Mouse (Mus musculus): ENCODE measurements around the gene Dennd6b. TPM values are rescaled to one million over a fixed set of nuclear protein-coding genes. Genes with fewer than 3 reads are reported as not detected.

Gene Dennd6b
- polyA plus RNA-seq (2014; fragmentation: Nextera tagmentation; extraction: Ambion mirVana), result 14.8 and 16.6 TPM in 2 replicates

DNA sequence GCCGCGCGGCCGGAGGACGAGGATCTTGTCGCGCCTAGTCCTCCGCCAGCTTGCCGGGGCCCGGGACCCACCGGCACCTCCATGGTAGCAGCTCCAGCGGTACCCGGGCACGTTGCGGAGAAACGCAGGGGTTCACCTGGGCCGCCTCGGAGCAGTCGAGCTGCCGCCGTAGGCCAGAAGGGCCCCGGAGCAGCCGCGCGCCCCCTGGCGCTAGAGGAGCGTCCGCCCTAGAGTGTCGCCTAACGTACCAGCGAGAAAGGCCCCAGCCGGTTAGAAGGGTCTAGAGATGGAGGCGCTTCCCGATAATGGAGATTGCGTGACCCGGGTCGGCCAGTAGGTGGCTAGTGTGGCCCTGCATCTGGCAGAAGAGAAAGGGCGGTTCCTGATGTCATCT is at the start of gene Dennd6b:
Gene Dennd6b, minus strand, starts transcription at position 184 of the 394 bp plus-strand sequence.
- peak within 1 kb of the TSS; percentile 97 to 99 for H3K27ac ChIP-seq (replicated peaks in 1 of 2; ENCODE audit: control insufficient read depth in 1 of 2, insufficient read depth in 1 of 2, low read depth in 2 of 2, low read length in 2 of 2)
- H3K4me1 ChIP-seq (ENCODE audit: control insufficient read depth in 2 of 2, insufficient read depth in 2 of 2, low read length in 2 of 2), result peaks cover 8 to 15% of the 10 kb centered on the region in 2 experiments
- peak within 1 kb of the TSS; percentile 92 to 96 for H3K4me3 ChIP-seq (ENCODE audit: control insufficient read depth in 1 of 2, insufficient read depth in 1 of 2, low read depth in 1 of 2, low read length in 2 of 2)
- H3K36me3 ChIP-seq (ENCODE audit: control insufficient read depth, insufficient read depth, low read length), result no peaks in the 10 kb centered on the region
- peak within 1 kb of the TSS; percentile 99 for H3K9ac ChIP-seq (ENCODE audit: low read length)
- under 1% methylated on average over 34 of the region's 38 CpGs for WGBS
- H3K27me3 ChIP-seq (ENCODE audit: control insufficient read depth, insufficient read depth, low read length), result no peaks in the 10 kb centered on the region
- H3K4me2 ChIP-seq (ENCODE audit: low read length), result peak within 1 kb of the TSS; percentile 83
- peak; percentile 98 for ATAC-seq (ENCODE audit: insufficient number of reproducible peaks, insufficient read depth, low FRiP score, low read depth)
- H3K9me3 ChIP-seq (ENCODE audit: control insufficient read depth, low read length), result no peaks in the 10 kb centered on the region

DNA sequence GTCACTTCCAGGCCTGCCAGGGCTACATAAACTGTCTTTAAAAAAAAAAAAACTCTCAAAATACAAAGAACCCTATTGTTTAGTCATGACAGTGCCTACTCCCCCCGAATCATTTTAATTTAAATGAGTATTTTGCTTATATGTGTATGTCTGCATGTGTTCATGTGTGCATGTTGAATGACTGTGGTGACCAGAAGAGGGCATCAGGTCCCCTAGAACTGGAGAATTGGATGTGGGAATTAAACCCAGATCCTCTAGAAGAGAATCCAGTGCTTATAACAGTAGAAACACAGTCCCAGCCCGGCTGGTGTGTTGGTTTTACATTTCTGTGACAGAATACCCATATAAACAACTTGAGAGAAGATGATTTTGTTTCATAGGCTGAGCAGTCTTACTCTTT is 44.7 kb upstream of the Dennd6b start:
- Histone ChIP-seq H3K9ac (ENCODE audit: low read length) (no peak overlapping the region), H3K9me3 (ENCODE audit: control insufficient read depth, low read length) (no peaks in the 10 kb centered on the region), H3K36me3 (ENCODE audit: control insufficient read depth, insufficient read depth, low read length) (peaks cover 28% of the 10 kb centered on the region), H3K4me1 (ENCODE audit: control insufficient read depth in 2 of 2, insufficient read depth in 2 of 2, low read length in 2 of 2) (peaks cover 4 to 5% of the 10 kb centered on the region in 2 experiments; a peak in 2 of 4 replicates), H3K27ac (replicated peaks in 1 of 2; ENCODE audit: control insufficient read depth in 1 of 2, insufficient read depth in 1 of 2, low read depth in 2 of 2, low read length in 2 of 2) (no peak overlapping the region), H3K4me3 (ENCODE audit: control insufficient read depth in 1 of 2, insufficient read depth in 1 of 2, low read depth in 1 of 2, low read length in 2 of 2) (no peak overlapping the region), H3K4me2 (ENCODE audit: low read length) (no peak overlapping the region), H3K27me3 (ENCODE audit: control insufficient read depth, insufficient read depth, low read length) (no peaks in the 10 kb centered on the region)
- 65% methylated on average over 2 of the region's 2 CpGs for WGBS
- ATAC-seq (ENCODE audit: insufficient number of reproducible peaks, insufficient read depth, low FRiP score, low read depth), result no peak

- Histone ChIP-seq H3K4me2 (ENCODE audit: low read length) (no peak overlapping the region), H3K36me3 (ENCODE audit: control insufficient read depth, insufficient read depth, low read length) (peaks cover 25% of the 10 kb centered on the region), H3K4me3 (ENCODE audit: control insufficient read depth in 1 of 2, insufficient read depth in 1 of 2, low read depth in 1 of 2, low read length in 2 of 2) (no peak overlapping the region), H3K27me3 (ENCODE audit: control insufficient read depth, insufficient read depth, low read length) (no peaks in the 10 kb centered on the region), H3K9ac (ENCODE audit: low read length) (peak overlapping the region; percentile 25; the same call in 1 of the 2 replicates), H3K27ac (replicated peaks in 1 of 2; ENCODE audit: control insufficient read depth in 1 of 2, insufficient read depth in 1 of 2, low read depth in 2 of 2, low read length in 2 of 2) (peak overlapping the region; percentile 65 to 80), H3K9me3 (ENCODE audit: control insufficient read depth, low read length) (no peaks in the 10 kb centered on the region), H3K4me1 (ENCODE audit: control insufficient read depth in 2 of 2, insufficient read depth in 2 of 2, low read length in 2 of 2) (peaks cover 4 to 5% of the 10 kb centered on the region in 2 experiments; a peak in 2 of 4 replicates)
- ATAC-seq (ENCODE audit: insufficient number of reproducible peaks, insufficient read depth, low FRiP score, low read depth), result no peak
- 54% methylated on average over 3 of the region's 3 CpGs for WGBS
Measured at GRCm38 (mm10) chr15:89239751-89240392, 43.6 kb upstream of the Dennd6b start.

- H3K36me3 ChIP-seq (ENCODE audit: control insufficient read depth, insufficient read depth, low read length), result peaks cover 9% of the 10 kb centered on the region; the same call in 1 of the 2 replicates
- H3K27me3 ChIP-seq (ENCODE audit: control insufficient read depth, insufficient read depth, low read length), result no peaks in the 10 kb centered on the region
- no peak for ATAC-seq (ENCODE audit: insufficient number of reproducible peaks, insufficient read depth, low FRiP score, low read depth)
- WGBS, result 82% methylated on average over 4 of the region's 4 CpGs
- H3K4me2 ChIP-seq (ENCODE audit: low read length), result no peak overlapping the region
- H3K27ac ChIP-seq (replicated peaks in 1 of 2; ENCODE audit: control insufficient read depth in 1 of 2, insufficient read depth in 1 of 2, low read depth in 2 of 2, low read length in 2 of 2), result no peak overlapping the region
- no peak overlapping the region for H3K9ac ChIP-seq (ENCODE audit: low read length)
- H3K9me3 ChIP-seq (ENCODE audit: control insufficient read depth, low read length), result no peaks in the 10 kb centered on the region
- peaks cover 0 to 2% of the 10 kb centered on the region in 2 experiments; a peak in 1 of 4 replicates for H3K4me1 ChIP-seq (ENCODE audit: control insufficient read depth in 2 of 2, insufficient read depth in 2 of 2, low read length in 2 of 2)
- H3K4me3 ChIP-seq (ENCODE audit: control insufficient read depth in 1 of 2, insufficient read depth in 1 of 2, low read depth in 1 of 2, low read length in 2 of 2), result no peak overlapping the region
Measured at GRCm38 (mm10) chr15:89234052-89234451, 37.8 kb upstream of the Dennd6b start.

- WGBS, result 25% methylated on average over 2 of the region's 2 CpGs
- Histone ChIP-seq H3K4me1 (ENCODE audit: control insufficient read depth in 2 of 2, insufficient read depth in 2 of 2, low read length in 2 of 2) (no peaks in the 10 kb centered on the region), H3K9me3 (ENCODE audit: control insufficient read depth, low read length) (no peaks in the 10 kb centered on the region), H3K4me3 (ENCODE audit: control insufficient read depth in 1 of 2, insufficient read depth in 1 of 2, low read depth in 1 of 2, low read length in 2 of 2) (no peak overlapping the region), H3K4me2 (ENCODE audit: low read length) (no peak overlapping the region), H3K27me3 (ENCODE audit: control insufficient read depth, insufficient read depth, low read length) (no peaks in the 10 kb centered on the region), H3K27ac (replicated peaks in 1 of 2; ENCODE audit: control insufficient read depth in 1 of 2, insufficient read depth in 1 of 2, low read depth in 2 of 2, low read length in 2 of 2) (no peak overlapping the region), H3K9ac (ENCODE audit: low read length) (no peak overlapping the region), H3K36me3 (ENCODE audit: control insufficient read depth, insufficient read depth, low read length) (peaks cover 9% of the 10 kb centered on the region; the same call in 1 of the 2 replicates)
- no peak for ATAC-seq (ENCODE audit: insufficient number of reproducible peaks, insufficient read depth, low FRiP score, low read depth)
Measured at GRCm38 (mm10) chr15:89233586-89233985, 37.3 kb upstream of the Dennd6b start.

DNA sequence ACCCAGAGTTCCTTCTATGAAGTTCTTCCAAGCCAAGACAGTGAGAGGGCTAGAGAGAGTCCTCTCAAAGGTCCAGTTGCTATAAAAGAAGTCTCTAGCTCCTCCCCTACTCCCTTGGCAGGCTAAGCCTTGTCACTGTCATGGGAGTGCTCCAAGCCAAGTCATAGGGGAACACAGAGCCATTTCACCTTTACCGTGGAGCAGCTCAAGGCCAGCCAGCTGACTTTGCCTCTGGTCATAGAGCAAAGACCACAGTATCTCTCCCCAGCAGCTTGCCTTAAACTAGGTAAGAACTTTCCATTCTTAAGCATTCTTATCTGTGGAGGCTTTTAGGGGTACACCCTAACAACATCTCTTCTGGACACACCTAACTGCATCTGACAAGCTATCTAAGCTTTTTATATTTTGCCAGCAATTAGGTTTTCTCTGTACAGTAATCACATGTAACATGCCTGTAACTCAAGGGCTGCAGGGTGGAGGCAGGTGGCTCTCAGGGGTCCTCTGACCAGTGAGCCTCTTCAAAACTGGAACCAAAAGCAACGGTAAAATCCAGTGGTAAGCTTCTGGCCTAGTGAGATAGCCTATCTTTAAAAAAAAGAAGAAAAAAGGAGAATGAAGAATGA is 19.4 kb upstream of the Dennd6b start:
- ATAC-seq (ENCODE audit: insufficient number of reproducible peaks, insufficient read depth, low FRiP score, low read depth), result no peak

GRCm38 (mm10) chr15:89214953-89215352 is 18.7 kb upstream of the Dennd6b start:
- H3K27ac ChIP-seq (replicated peaks in 1 of 2; ENCODE audit: control insufficient read depth in 1 of 2, insufficient read depth in 1 of 2, low read depth in 2 of 2, low read length in 2 of 2), result peak overlapping the region in 1 of 2 experiments; percentile 39; a peak in 1 of 4 replicates
- H3K9ac ChIP-seq (ENCODE audit: low read length), result no peak overlapping the region
- H3K9me3 ChIP-seq (ENCODE audit: control insufficient read depth, low read length), result no peaks in the 10 kb centered on the region
- peaks cover 11 to 27% of the 10 kb centered on the region in 2 experiments for H3K4me1 ChIP-seq (ENCODE audit: control insufficient read depth in 2 of 2, insufficient read depth in 2 of 2, low read length in 2 of 2)
- H3K36me3 ChIP-seq (ENCODE audit: control insufficient read depth, insufficient read depth, low read length), result peaks cover 11% of the 10 kb centered on the region
- ATAC-seq (ENCODE audit: insufficient number of reproducible peaks, insufficient read depth, low FRiP score, low read depth), result no peak
- WGBS, result 80% methylated on average over 3 of the region's 3 CpGs
- no peak overlapping the region for H3K4me3 ChIP-seq (ENCODE audit: control insufficient read depth in 1 of 2, insufficient read depth in 1 of 2, low read depth in 1 of 2, low read length in 2 of 2)
- no peaks in the 10 kb centered on the region for H3K27me3 ChIP-seq (ENCODE audit: control insufficient read depth, insufficient read depth, low read length)
- H3K4me2 ChIP-seq (ENCODE audit: low read length), result no peak overlapping the region

More for the DNA sequence above, 19.4 kb upstream of the Dennd6b start:
- H3K27ac ChIP-seq (replicated peaks in 1 of 2; ENCODE audit: control insufficient read depth in 1 of 2, insufficient read depth in 1 of 2, low read depth in 2 of 2, low read length in 2 of 2), result peak overlapping the region in 1 of 2 experiments; percentile 39; a peak in 1 of 4 replicates
- no peaks in the 10 kb centered on the region for H3K9me3 ChIP-seq (ENCODE audit: control insufficient read depth, low read length)
- WGBS, result 64% methylated on average over 2 of the region's 2 CpGs
- H3K4me1 ChIP-seq (ENCODE audit: control insufficient read depth in 2 of 2, insufficient read depth in 2 of 2, low read length in 2 of 2), result peaks cover 11 to 27% of the 10 kb centered on the region in 2 experiments
- no peak overlapping the region for H3K4me3 ChIP-seq (ENCODE audit: control insufficient read depth in 1 of 2, insufficient read depth in 1 of 2, low read depth in 1 of 2, low read length in 2 of 2)
- H3K4me2 ChIP-seq (ENCODE audit: low read length), result no peak overlapping the region
- H3K27me3 ChIP-seq (ENCODE audit: control insufficient read depth, insufficient read depth, low read length), result no peaks in the 10 kb centered on the region
- no peak overlapping the region for H3K9ac ChIP-seq (ENCODE audit: low read length)
- H3K36me3 ChIP-seq (ENCODE audit: control insufficient read depth, insufficient read depth, low read length), result peaks cover 11% of the 10 kb centered on the region
